Mouse (Mus musculus): ENCODE results near the gene Stk10. TPM values are rescaled to one million over a fixed set of nuclear protein-coding genes. Genes with fewer than 3 reads are reported as not detected.

The Stk10 gene
- polyA plus RNA-seq (2015; fragmentation: Illumina TruSeq; extraction: RNeasy Lipid Tissue Mini Kit (QIAGEN cat#74804); ENCODE audit: insufficient read depth, low replicate concordance) = 43.9 TPM

DNA sequence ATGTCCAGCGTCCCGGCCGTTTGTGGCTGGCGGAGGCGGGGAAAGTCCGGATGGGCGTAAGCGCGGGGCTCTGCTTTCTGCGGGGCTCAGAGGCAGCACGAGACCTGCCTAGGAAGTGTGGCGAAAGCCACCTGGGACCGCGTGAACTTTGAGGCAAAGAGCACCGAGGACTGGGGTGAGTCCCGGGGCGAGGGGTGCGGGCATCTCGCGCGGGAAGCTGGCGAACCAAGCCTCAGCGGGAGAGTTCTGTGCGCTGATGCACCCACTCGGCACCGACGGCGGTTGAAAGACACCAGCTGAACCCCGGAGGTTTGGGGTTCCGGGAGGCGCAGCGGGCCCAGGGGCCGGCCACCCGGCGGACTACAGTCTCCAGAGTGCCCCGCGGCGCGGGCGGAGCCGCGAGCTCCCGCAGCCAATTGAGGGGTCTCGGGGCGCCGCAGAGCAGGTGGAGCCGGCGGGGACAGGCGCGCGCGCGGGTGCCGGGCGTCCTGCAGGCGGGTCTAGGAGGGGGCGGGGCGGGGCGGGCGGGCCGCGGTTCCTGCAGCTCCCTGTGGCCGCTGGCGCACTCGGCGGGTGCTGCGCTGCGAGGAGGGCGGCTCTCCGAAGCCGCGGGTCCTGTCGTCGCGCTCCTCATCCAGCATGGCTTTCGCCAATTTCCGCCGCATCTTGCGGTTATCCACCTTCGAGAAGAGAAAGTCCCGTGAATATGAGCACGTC is at the start of gene Stk10:
Gene Stk10, plus strand, starts transcription at position 541 of the 717 bp plus-strand sequence.

DNA sequence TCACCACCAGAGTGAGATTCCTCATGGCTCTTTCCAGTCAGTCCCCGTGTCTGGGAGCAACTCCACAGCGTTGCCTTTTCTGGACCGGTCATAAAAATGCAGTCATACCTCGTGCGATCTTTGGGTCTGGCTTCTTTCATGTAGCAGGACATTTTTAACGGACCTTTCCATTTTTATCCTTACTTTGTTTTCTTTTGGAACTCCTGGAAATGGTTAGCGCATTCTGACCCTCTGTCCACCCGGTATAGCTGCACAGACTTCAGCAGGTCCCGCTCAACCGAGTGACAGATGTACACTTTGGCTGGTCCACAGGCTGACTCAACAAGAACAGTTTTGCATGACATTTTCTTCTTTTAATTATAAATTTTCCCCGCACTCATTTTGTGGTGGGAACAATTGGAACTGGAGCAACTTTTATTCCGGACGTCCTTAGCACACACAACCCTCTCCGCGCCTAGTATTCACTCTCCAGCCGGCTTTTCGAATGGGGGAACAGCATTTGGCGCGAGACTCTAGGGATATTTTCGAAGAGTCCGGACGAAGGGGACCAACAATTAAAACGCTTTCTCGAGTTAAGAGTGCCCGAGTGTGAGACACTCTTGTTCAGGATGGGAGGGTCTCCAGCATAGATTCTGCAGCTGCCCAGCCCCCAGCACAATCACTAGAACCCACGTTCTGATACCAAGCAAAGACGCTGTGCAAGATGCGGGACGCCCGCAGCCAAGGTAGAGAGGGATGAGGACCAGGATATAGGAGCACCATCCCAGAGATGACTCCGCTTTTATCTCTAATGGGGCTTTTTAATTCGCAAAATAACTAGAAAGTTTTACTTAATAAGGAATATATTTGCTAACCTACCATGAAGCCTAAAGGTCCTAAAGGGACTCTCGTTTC is 987 bp upstream of the Stk10 start, which contains the start of gene Efcab9:
Gene Efcab9, minus strand, starts transcription at position 211 of the 894 bp plus-strand sequence.

DNA sequence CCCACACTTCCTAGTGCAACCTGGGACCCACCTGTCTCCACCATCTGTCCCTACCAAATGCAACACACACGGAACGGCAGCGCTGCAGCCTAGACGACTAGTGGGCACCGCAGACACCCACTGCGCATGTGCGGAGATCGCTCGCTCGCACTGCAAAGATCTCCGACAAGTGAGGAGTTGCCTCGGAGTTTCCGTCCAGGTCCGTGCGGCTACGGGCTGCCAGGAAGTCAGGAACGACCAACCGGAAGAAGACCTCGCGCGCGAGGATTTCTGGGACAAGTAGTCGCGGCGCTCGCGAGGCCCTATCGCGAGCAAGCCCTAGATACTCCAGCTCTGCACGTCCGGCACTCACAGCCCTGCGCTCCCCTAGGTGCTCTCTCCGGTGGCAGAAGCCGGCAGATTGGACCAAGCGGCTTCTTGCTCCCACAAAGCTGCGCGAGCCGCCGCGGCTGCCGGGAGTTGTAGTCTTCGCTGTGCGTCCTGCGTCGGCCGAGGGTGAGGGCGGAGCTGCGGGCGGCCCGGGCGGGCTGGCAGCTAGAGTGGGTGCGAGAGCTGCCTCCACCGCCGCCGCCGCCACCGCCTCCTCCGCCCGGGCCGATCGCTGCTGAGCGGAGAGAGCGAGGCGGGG is 109.3 kb downstream of the Stk10 start, which contains the start of gene Fbxw11:
Gene Fbxw11, plus strand, starts transcription at position 476 of the 628 bp plus-strand sequence.

Other genes starting within 250 kb of the Stk10 start
- 27,699 TPM for gene Hba-a1, start 249.8 kb upstream of the Stk10 start, polyA plus RNA-seq (2015; fragmentation: Illumina TruSeq; extraction: RNeasy Lipid Tissue Mini Kit (QIAGEN cat#74804); ENCODE audit: insufficient read depth, low replicate concordance)
- gene Hbq1b, start 246.3 kb upstream of the Stk10 start, polyA plus RNA-seq (2015; fragmentation: Illumina TruSeq; extraction: RNeasy Lipid Tissue Mini Kit (QIAGEN cat#74804); ENCODE audit: insufficient read depth, low replicate concordance) = 6.8 TPM
- gene Hba-a2, start 236.8 kb upstream of the Stk10 start, polyA plus RNA-seq (2015; fragmentation: Illumina TruSeq; extraction: RNeasy Lipid Tissue Mini Kit (QIAGEN cat#74804); ENCODE audit: insufficient read depth, low replicate concordance) = 4,687 TPM
- gene Hbq1a, start 233.2 kb upstream of the Stk10 start, polyA plus RNA-seq (2015; fragmentation: Illumina TruSeq; extraction: RNeasy Lipid Tissue Mini Kit (QIAGEN cat#74804); ENCODE audit: insufficient read depth, low replicate concordance) = 1.8 TPM
- 5.4 TPM for gene Sh3pxd2b, start 185.5 kb upstream of the Stk10 start, polyA plus RNA-seq (2015; fragmentation: Illumina TruSeq; extraction: RNeasy Lipid Tissue Mini Kit (QIAGEN cat#74804); ENCODE audit: insufficient read depth, low replicate concordance)
- gene Ubtd2, start 77.9 kb upstream of the Stk10 start, polyA plus RNA-seq (2015; fragmentation: Illumina TruSeq; extraction: RNeasy Lipid Tissue Mini Kit (QIAGEN cat#74804); ENCODE audit: insufficient read depth, low replicate concordance) = 5.8 TPM
- gene Efcab9, start 1.2 kb upstream of the Stk10 start, polyA plus RNA-seq (2015; fragmentation: Illumina TruSeq; extraction: RNeasy Lipid Tissue Mini Kit (QIAGEN cat#74804); ENCODE audit: insufficient read depth, low replicate concordance) = 2.9 TPM
- 41.8 TPM for gene Fbxw11, start 109.4 kb downstream of the Stk10 start, polyA plus RNA-seq (2015; fragmentation: Illumina TruSeq; extraction: RNeasy Lipid Tissue Mini Kit (QIAGEN cat#74804); ENCODE audit: insufficient read depth, low replicate concordance)